Mouse (Mus musculus): Measurements from ENCODE around the gene Nat10.

GRCm38 (mm10) chr2:103700514-103700913 is 60.6 kb downstream of the Nat10 start:
- peak; percentile 60 for TF ChIP-seq CTCF (IDR thresholded peaks at IDR 0.05; ENCODE audit: low read depth)
- TF ChIP-seq EP300 (optimal IDR thresholded peaks at IDR 0.05): no peak
